Mouse (Mus musculus): ENCODE measurements around the gene Adk.

- TF ChIP-seq CTCF (IDR thresholded peaks at IDR 0.05; ENCODE audit: low read depth): no peak
- no peak for TF ChIP-seq EP300 (IDR thresholded peaks at IDR 0.05; ENCODE audit: low read depth)
These were observed 1.2 kb downstream of the Adk start for GRCm38 (mm10) chr14:21053586-21053985.

All from heart, postnatal 0 days (tissue).